Mouse (Mus musculus) testis, adult 2 months (tissue): ENCODE results near the gene Ak1.

Experiments
- CTCF ChIP-seq: fragments of 200-500 bp; IDR thresholded peaks from 2 replicates; pipeline ENCODE4 v1.5.1; 2012; ENCODE audit warnings: low read depth, mild to moderate bottlenecking, inconsistent platforms, low read length, moderate library complexity; ENCODE audit not compliant: control insufficient read depth, insufficient read depth, insufficient replicate concordance
- POLR2A ChIP-seq: fragments of 200-500 bp; IDR thresholded peaks from 2 replicates; pipeline ENCODE4 v1.6.1; 2012; ENCODE audit warnings: low read depth, mild to moderate bottlenecking, inconsistent platforms, low read length, moderate library complexity; ENCODE audit not compliant: control insufficient read depth

- TF ChIP-seq CTCF = no peak
- TF ChIP-seq POLR2A = no peak
Measured at GRCm38 (mm10) chr2:32677683-32678082, 56.1 kb downstream of the Ak1 start.
